Mouse (Mus musculus) megakaryocyte-erythroid progenitor cell, adult 5-6 weeks (primary cell): ENCODE data around the gene Adrm1. TPM values are rescaled to one million over a fixed set of nuclear protein-coding genes. Genes with fewer than 3 reads are reported as not detected.
A peak's percentile ranks its signal among the peaks of the same experiment; 100 is the strongest.

Source experiments
- ATAC-seq: replicated peaks from 2 replicates; pipeline ENCODE4 v1.8.0; 2016; ENCODE audit warnings: mild to moderate bottlenecking, inconsistent platforms; ENCODE audit not compliant: severe bottlenecking, poor library complexity, low FRiP score, low TSS enrichment
- total RNA-seq, 2 experiments: library from RNA; stranded (forward) in 1 of 2; stranded (reverse) in 1 of 2; fragments of 200-1000, 215-1000 nt in 1 of 2; fragments of >200 nt in 1 of 2; fragmentation: Nextera tagmentation in 1 of 2; gene quantifications; 2 replicates each; pipeline ENCODE4 v1.2.3; 2014 to 2017

The Adrm1 gene
- total RNA-seq, 2 experiments from 2014 or later = 76.2 to 143 TPM

- no peak for ATAC-seq
Measured at GRCm38 (mm10) chr2:180215011-180215461, 43.8 kb downstream of the Adrm1 start.

- ATAC-seq = no peak
Measured at GRCm38 (mm10) chr2:180215951-180216350, 44.7 kb downstream of the Adrm1 start.

- no peak for ATAC-seq
Measured at GRCm38 (mm10) chr2:180216921-180217320, 45.6 kb downstream of the Adrm1 start.

- no peak for ATAC-seq
Measured at GRCm38 (mm10) chr2:180217587-180217986, 46.3 kb downstream of the Adrm1 start.

GRCm38 (mm10) chr2:180218241-180218640 is 47.0 kb downstream of the Adrm1 start:
- no peak for ATAC-seq

- ATAC-seq = no peak
Measured at GRCm38 (mm10) chr2:180218677-180219076, 47.4 kb downstream of the Adrm1 start.

- ATAC-seq = no peak
Measured at GRCm38 (mm10) chr2:180219145-180219943, 48.1 kb downstream of the Adrm1 start.

GRCm38 (mm10) chr2:180220165-180220564 is 48.9 kb downstream of the Adrm1 start:
- no peak for ATAC-seq

GRCm38 (mm10) chr2:180221051-180221450 is 49.8 kb downstream of the Adrm1 start:
- ATAC-seq = no peak

GRCm38 (mm10) chr2:180222250-180222649 is 51.0 kb downstream of the Adrm1 start:
- ATAC-seq = peak; percentile 54

- no peak for ATAC-seq
Measured at GRCm38 (mm10) chr2:180224647-180225043, 53.4 kb downstream of the Adrm1 start.

- 0 out of 2 replicates have a peak, but pooled peaks have one; percentile 1 for ATAC-seq
Measured at GRCm38 (mm10) chr2:180225044-180225761, 53.9 kb downstream of the Adrm1 start.

Other genes starting within 250 kb of the Adrm1 start
- gene Taf4, start 194.8 kb upstream of the Adrm1 start, total RNA-seq (2014; fragmentation: Nextera tagmentation) = 22.1 and 31.5 TPM in 2 replicates
- 20.1 and 28.4 TPM in 2 replicates for gene Taf4, start 194.8 kb upstream of the Adrm1 start, total RNA-seq (2017)
- 14.9 and 28.0 TPM in 2 replicates for gene Lsm14b, start 146.5 kb upstream of the Adrm1 start, total RNA-seq (2014; fragmentation: Nextera tagmentation)
- gene Lsm14b, start 146.5 kb upstream of the Adrm1 start, total RNA-seq (2017) = 25.1 and 44.2 TPM in 2 replicates
- gene Psma7, start 129.1 kb upstream of the Adrm1 start, total RNA-seq (2014; fragmentation: Nextera tagmentation) = 333 and 334 TPM in 2 replicates
- 395 and 441 TPM in 2 replicates for gene Psma7, start 129.1 kb upstream of the Adrm1 start, total RNA-seq (2017)
- 2.2 and 3.4 TPM in 2 replicates for gene Ss18l1, start 129.0 kb upstream of the Adrm1 start, total RNA-seq (2014; fragmentation: Nextera tagmentation)
- gene Ss18l1, start 129.0 kb upstream of the Adrm1 start, total RNA-seq (2017) = 2.3 and 4.0 TPM in 2 replicates
- 14.0 and 20.9 TPM in 2 replicates for gene Mtg2, start 100.9 kb upstream of the Adrm1 start, total RNA-seq (2014; fragmentation: Nextera tagmentation)
- 14.8 and 16.7 TPM in 2 replicates for gene Mtg2, start 100.9 kb upstream of the Adrm1 start, total RNA-seq (2017)
- gene Hrh3, start 67.0 kb upstream of the Adrm1 start, total RNA-seq (2014; fragmentation: Nextera tagmentation) = not detected in 2 replicates
- not detected in 2 replicates for gene Hrh3, start 67.0 kb upstream of the Adrm1 start, total RNA-seq (2017)
- gene Osbpl2, start 52.2 kb upstream of the Adrm1 start, total RNA-seq (2014; fragmentation: Nextera tagmentation) = 23.9 and 25.4 TPM in 2 replicates
- gene Osbpl2, start 52.2 kb upstream of the Adrm1 start, total RNA-seq (2017) = 29.4 and 35.1 TPM in 2 replicates
- gene Lama5, start 54.4 kb downstream of the Adrm1 start, total RNA-seq (2014; fragmentation: Nextera tagmentation) = 0.04 and 0.25 TPM in 2 replicates
- 0.05 TPM in 1 of 2 replicates, not detected in the other for gene Lama5, start 54.4 kb downstream of the Adrm1 start, total RNA-seq (2017)
- 3,693 and 4,041 TPM in 2 replicates for gene Rps21, start 85.9 kb downstream of the Adrm1 start, total RNA-seq (2014; fragmentation: Nextera tagmentation)
- 2,831 and 3,324 TPM in 2 replicates for gene Rps21, start 85.9 kb downstream of the Adrm1 start, total RNA-seq (2017)
- gene Cables2, start 102.0 kb downstream of the Adrm1 start, total RNA-seq (2014; fragmentation: Nextera tagmentation) = 13.8 and 14.4 TPM in 2 replicates
- 7.4 and 20.8 TPM in 2 replicates for gene Cables2, start 102.0 kb downstream of the Adrm1 start, total RNA-seq (2017)
- gene Rbbp8nl, start 118.4 kb downstream of the Adrm1 start, total RNA-seq (2014; fragmentation: Nextera tagmentation) = not detected in 2 replicates
- gene Rbbp8nl, start 118.4 kb downstream of the Adrm1 start, total RNA-seq (2017) = not detected in 2 replicates
- gene Gata5, start 163.2 kb downstream of the Adrm1 start, total RNA-seq (2014; fragmentation: Nextera tagmentation) = not detected in 2 replicates
- not detected in 2 replicates for gene Gata5, start 163.2 kb downstream of the Adrm1 start, total RNA-seq (2017)